Mouse (Mus musculus) megakaryocyte, embryonic 14.5 days (primary cell): Measurements from ENCODE around the gene Rab25. TPM values are rescaled to one million over a fixed set of nuclear protein-coding genes. Genes with fewer than 3 reads are reported as not detected.

ENCODE experiments used
- H3K27me3 ChIP-seq: replicated peaks from 2 replicates; pipeline ENCODE3; 2012; ENCODE audit warnings: inconsistent platforms
- H3K36me3 ChIP-seq: replicated peaks from 2 replicates; pipeline ENCODE3; 2012; ENCODE audit warnings: low read length, inconsistent platforms, mixed read lengths
- H3K4me1 ChIP-seq: 2 replicates; pipeline ENCODE4 v1.6.1; 2012; ENCODE audit warnings: inconsistent platforms
- H3K4me3 ChIP-seq: replicated peaks from 2 replicates; pipeline ENCODE3; 2012; ENCODE audit warnings: moderate library complexity, mild to moderate bottlenecking, inconsistent platforms
- H3K9me3 ChIP-seq: 2 replicates; pipeline ENCODE4 v1.6.1; 2012; ENCODE audit warnings: inconsistent platforms
- FLI1 ChIP-seq: IDR thresholded peaks from 2 replicates; pipeline ENCODE4 v1.6.1; 2012; ENCODE audit warnings: low read length, inconsistent platforms, mixed read lengths
- GATA1 ChIP-seq: IDR thresholded peaks from 3 replicates; pipeline ENCODE4 v1.6.1; 2012; ENCODE audit warnings: mixed read lengths, low read length, inconsistent platforms, borderline replicate concordance
- polyA plus RNA-seq: library from polyadenylated mRNA; stranded (reverse); fragments of >175 nt; gene quantifications from 2 replicates; pipeline ENCODE4 v1.2.3, GENCODE M21; 2012; ENCODE audit warnings: low replicate concordance; ENCODE audit not compliant: insufficient read depth

Rab25 gene
- polyA plus RNA-seq, 1 experiment: 0.51 TPM

GRCm38 (mm10) chr3:88505765-88506164 is 42.3 kb downstream of the Rab25 start:
- peaks cover 26% of the 10 kb centered on the region for H3K36me3 ChIP-seq
- H3K4me3 ChIP-seq: no peak overlapping the region
- H3K27me3 ChIP-seq: no peaks in the 10 kb centered on the region
- TF ChIP-seq GATA1 (no peak), FLI1 (no peak)
- H3K4me1 ChIP-seq: peaks cover 91% of the 10 kb centered on the region
- H3K9me3 ChIP-seq: no peaks in the 10 kb centered on the region

- TF ChIP-seq GATA1 (no peak), FLI1 (no peak)
- peak overlapping the region; percentile 59 for H3K4me3 ChIP-seq
- no peaks in the 10 kb centered on the region for H3K9me3 ChIP-seq
- peaks cover 31% of the 10 kb centered on the region for H3K36me3 ChIP-seq
- no peaks in the 10 kb centered on the region for H3K27me3 ChIP-seq
- H3K4me1 ChIP-seq: peaks cover 91% of the 10 kb centered on the region
Observed at GRCm38 (mm10) chr3:88505081-88505480, 43.0 kb downstream of the Rab25 start.

- Histone ChIP-seq H3K36me3 (peaks cover 41% of the 10 kb centered on the region), H3K4me3 (peak overlapping the region; percentile 99), H3K27me3 (no peaks in the 10 kb centered on the region), H3K9me3 (no peaks in the 10 kb centered on the region), H3K4me1 (peaks cover 93% of the 10 kb centered on the region)
- no peak for TF ChIP-seq FLI1
- no peak for TF ChIP-seq GATA1
Observed at GRCm38 (mm10) chr3:88503881-88504746, 44.0 kb downstream of the Rab25 start.

GRCm38 (mm10) chr3:88503505-88503863 is 44.6 kb downstream of the Rab25 start:
- H3K36me3 ChIP-seq: peaks cover 47% of the 10 kb centered on the region
- H3K4me1 ChIP-seq: peaks cover 93% of the 10 kb centered on the region
- H3K27me3 ChIP-seq: no peaks in the 10 kb centered on the region
- H3K4me3 ChIP-seq: peak overlapping the region; percentile 99
- TF ChIP-seq GATA1 (no peak), FLI1 (no peak)
- no peaks in the 10 kb centered on the region for H3K9me3 ChIP-seq

GRCm38 (mm10) chr3:88502641-88503504 is 45.2 kb downstream of the Rab25 start:
- no peaks in the 10 kb centered on the region for H3K27me3 ChIP-seq
- peaks cover 48% of the 10 kb centered on the region for H3K36me3 ChIP-seq
- peaks cover 93% of the 10 kb centered on the region for H3K4me1 ChIP-seq
- TF ChIP-seq GATA1 (no peak), FLI1 (no peak)
- H3K4me3 ChIP-seq: peak overlapping the region; percentile 99
- H3K9me3 ChIP-seq: no peaks in the 10 kb centered on the region

GRCm38 (mm10) chr3:88502031-88502571 is 46.0 kb downstream of the Rab25 start:
- TF ChIP-seq GATA1 (no peak), FLI1 (no peak)
- Histone ChIP-seq H3K4me1 (peaks cover 93% of the 10 kb centered on the region), H3K9me3 (no peaks in the 10 kb centered on the region), H3K27me3 (no peaks in the 10 kb centered on the region), H3K36me3 (peaks cover 54% of the 10 kb centered on the region), H3K4me3 (peak overlapping the region; percentile 99)

- Histone ChIP-seq H3K27me3 (no peaks in the 10 kb centered on the region), H3K4me1 (peaks cover 92% of the 10 kb centered on the region), H3K36me3 (peaks cover 56% of the 10 kb centered on the region), H3K4me3 (peak overlapping the region; percentile 99), H3K9me3 (no peaks in the 10 kb centered on the region)
- TF ChIP-seq GATA1: no peak
- no peak for TF ChIP-seq FLI1
Observed at GRCm38 (mm10) chr3:88501366-88502030, 46.6 kb downstream of the Rab25 start.

- peak overlapping the region; percentile 99 for H3K4me3 ChIP-seq
- H3K36me3 ChIP-seq: peaks cover 59% of the 10 kb centered on the region
- H3K9me3 ChIP-seq: no peaks in the 10 kb centered on the region
- TF ChIP-seq FLI1 (no peak), GATA1 (no peak)
- no peaks in the 10 kb centered on the region for H3K27me3 ChIP-seq
- peaks cover 92% of the 10 kb centered on the region for H3K4me1 ChIP-seq
Observed at GRCm38 (mm10) chr3:88500655-88501365, 47.3 kb downstream of the Rab25 start.

- Histone ChIP-seq H3K27me3 (no peaks in the 10 kb centered on the region), H3K36me3 (peaks cover 66% of the 10 kb centered on the region), H3K4me1 (peaks cover 92% of the 10 kb centered on the region), H3K9me3 (no peaks in the 10 kb centered on the region), H3K4me3 (peak overlapping the region; percentile 99)
- no peak for TF ChIP-seq FLI1
- TF ChIP-seq GATA1: no peak
Observed at GRCm38 (mm10) chr3:88500087-88500486, 48.0 kb downstream of the Rab25 start.
